27 mouse cellular contexts compared by ENCODE assay signal in genomic region chr14:31555021-31555420, GRCm38 (mm10). TPM values are rescaled to one million over a fixed set of nuclear protein-coding genes. Genes with fewer than 3 reads are reported as not detected.
A peak's percentile ranks its signal among the peaks of the same experiment; 100 is the strongest.
DNase-seq lines count a peak whose midpoint lies in the region; ATAC-seq and TF ChIP-seq lines count a peak whose summit lies in the region.
"Had no signal": no experiment of that assay in that cellular context is flagged by ENCODE, and none has a peak within 500 bp of the region (broad histone marks: within the 10 kb centered on the region; RNA-seq: fewer than 3 reads in every experiment).

No protein-coding gene starts in this region.

- DNase-seq in R1 (ENCODE audit: low read depth, low spot score) = peak; percentile 63
- DNase-seq in thymus, adult 2 months = peak; percentile 64
- DNase-seq in thymus, postnatal 4 days = peak; percentile 81
- no peak for DNase-seq in cerebellum, adult 2 months
- no peak for DNase-seq in adipocyte (ENCODE audit: low spot score)
- no peak for DNase-seq in B cell, adult 2 months
- DNase-seq: adrenal gland, adult 2 months; cerebellum, adult 11-12 months; cerebellum, postnatal 14 days; gastrocnemius, postnatal 36 days; heart, adult 2 months; kidney, postnatal 4 days; layer of hippocampus, adult 9-11 months; left cerebral cortex, postnatal 4 days; lung, postnatal 4 days; right cerebral cortex, postnatal 25 days had no signal

- H3K9me3 ChIP-seq in intestine, postnatal 0 days (ENCODE audit: control insufficient read depth) = no peaks in the 10 kb centered on the region
- H3K9me3 ChIP-seq in intestine, embryonic 16.5 days (ENCODE audit: control insufficient read depth, low read length) = no peaks in the 10 kb centered on the region
- H3K9me3 ChIP-seq: embryonic facial prominence, embryonic 12.5 days; heart, embryonic 13.5 days; hindbrain, embryonic 13.5 days; limb, embryonic 15.5 days; midbrain, embryonic 15.5 days; neural tube, embryonic 12.5 days had no signal

- H3K27me3 ChIP-seq in intestine, postnatal 0 days (replicated peaks; ENCODE audit: control insufficient read depth, insufficient read depth, low read length) = no peaks in the 10 kb centered on the region
- H3K27me3 ChIP-seq in intestine, embryonic 16.5 days (replicated peaks; ENCODE audit: control insufficient read depth, insufficient read depth, low read length) = no peaks in the 10 kb centered on the region
- no peaks in the 10 kb centered on the region for H3K27me3 ChIP-seq in thymus, adult 2 months (ENCODE audit: control insufficient read depth, insufficient read depth, low read length)
- H3K27me3 ChIP-seq in cerebellum, adult 2 months (ENCODE audit: control insufficient read depth, insufficient read depth, low read length) = no peaks in the 10 kb centered on the region
- H3K27me3 ChIP-seq: CH12.LX; hindbrain, embryonic 13.5 days; limb, embryonic 15.5 days; midbrain, embryonic 15.5 days; neural tube, embryonic 12.5 days had no signal

- no peak overlapping the region for H3K27ac ChIP-seq in intestine, postnatal 0 days (ENCODE audit: low read depth, low read length)
- H3K27ac ChIP-seq in intestine, embryonic 16.5 days (ENCODE audit: low read length) = no peak overlapping the region
- H3K27ac ChIP-seq in thymus, adult 2 months (ENCODE audit: control insufficient read depth, insufficient read depth, low read length) = peak overlapping the region; percentile 100
- no peak overlapping the region for H3K27ac ChIP-seq in cerebellum, adult 2 months (ENCODE audit: insufficient read depth, low read length)
- H3K27ac ChIP-seq: embryonic facial prominence, embryonic 12.5 days; heart, adult 2 months; heart, embryonic 13.5 days; hindbrain, embryonic 13.5 days; left cerebral cortex, adult 2 months; limb, embryonic 15.5 days; midbrain, embryonic 15.5 days; neural tube, embryonic 12.5 days had no signal

- no peaks in the 10 kb centered on the region for H3K36me3 ChIP-seq in intestine, postnatal 0 days (ENCODE audit: control insufficient read depth, insufficient read depth)
- H3K36me3 ChIP-seq in intestine, embryonic 16.5 days (ENCODE audit: control insufficient read depth, insufficient read depth, low read length) = no peaks in the 10 kb centered on the region
- peaks cover 38% of the 10 kb centered on the region for H3K36me3 ChIP-seq in thymus, adult 2 months (ENCODE audit: control insufficient read depth, insufficient read depth, low read length)
- H3K36me3 ChIP-seq: embryonic facial prominence, embryonic 12.5 days; heart, embryonic 13.5 days; hindbrain, embryonic 13.5 days; limb, embryonic 15.5 days; midbrain, embryonic 15.5 days; neural tube, embryonic 12.5 days had no signal

- no peak for ATAC-seq in intestine, postnatal 0 days
- no peak for ATAC-seq in intestine, embryonic 16.5 days
- ATAC-seq: midbrain, embryonic 15.5 days had no signal

- H3K9ac ChIP-seq in intestine, postnatal 0 days (ENCODE audit: low read depth, low read length) = no peak overlapping the region
- H3K9ac ChIP-seq in intestine, embryonic 16.5 days (ENCODE audit: low read depth, low read length) = no peak overlapping the region
- H3K9ac ChIP-seq: embryonic facial prominence, embryonic 12.5 days; heart, embryonic 13.5 days; hindbrain, embryonic 13.5 days; limb, embryonic 15.5 days; midbrain, embryonic 15.5 days; neural tube, embryonic 12.5 days had no signal

- 0 out of 2 replicates have a peak, but pooled peaks have one; percentile 10 for TF ChIP-seq CTCF in intestine, postnatal 0 days (IDR thresholded peaks at IDR 0.05; ENCODE audit: low read depth)
- peak; percentile 57; the same call in 1 of the 2 replicates for TF ChIP-seq CTCF in thymus, adult 2 months (IDR thresholded peaks at IDR 0.05; ENCODE audit: borderline replicate concordance, control insufficient read depth, extremely low read depth, insufficient read depth, low read length, poor library complexity)
- no peak for TF ChIP-seq CTCF in cerebellum, adult 2 months (IDR thresholded peaks at IDR 0.05; ENCODE audit: borderline replicate concordance, insufficient read depth, low read depth, low read length)

- 89% methylated on average over 7 of the region's 7 CpGs for WGBS in intestine, postnatal 0 days
- WGBS in intestine, embryonic 16.5 days = 89% methylated on average over 7 of the region's 7 CpGs
- WGBS in thymus, adult 2 months = 73% methylated on average over 7 of the region's 7 CpGs
- 97% methylated on average over 7 of the region's 7 CpGs for WGBS in cerebellum, adult 2 months

- no peak overlapping the region for H3K4me2 ChIP-seq in intestine, postnatal 0 days (replicated peaks; ENCODE audit: low read depth)
- H3K4me2 ChIP-seq in intestine, embryonic 16.5 days (ENCODE audit: low read depth, low read length) = no peak overlapping the region
- H3K4me2 ChIP-seq: embryonic facial prominence, embryonic 12.5 days; heart, embryonic 13.5 days; hindbrain, embryonic 13.5 days; limb, embryonic 15.5 days; midbrain, embryonic 15.5 days; neural tube, embryonic 12.5 days had no signal

- TF ChIP-seq POLR2A in thymus, adult 2 months (IDR thresholded peaks at IDR 0.05; ENCODE audit: control insufficient read depth, extremely low read depth, insufficient read depth, low read length, poor library complexity) = no peak
- no peak for TF ChIP-seq POLR2A in cerebellum, adult 2 months (IDR thresholded peaks at IDR 0.05; ENCODE audit: borderline replicate concordance, insufficient read depth, low read length)

- H3K4me3 ChIP-seq in intestine, postnatal 0 days (ENCODE audit: low read depth, low read length) = no peak overlapping the region
- H3K4me3 ChIP-seq in intestine, embryonic 16.5 days (ENCODE audit: low read length) = no peak overlapping the region
- no peak overlapping the region for H3K4me3 ChIP-seq in thymus, adult 2 months (ENCODE audit: control insufficient read depth, insufficient read depth, low read length)
- H3K4me3 ChIP-seq in cerebellum, adult 2 months (replicated peaks; ENCODE audit: insufficient read depth, low read depth, low read length) = no peak overlapping the region
- H3K4me3 ChIP-seq: embryonic facial prominence, embryonic 12.5 days; heart, adult 2 months; heart, embryonic 13.5 days; hindbrain, embryonic 13.5 days; left cerebral cortex, adult 2 months; limb, embryonic 15.5 days; midbrain, embryonic 15.5 days; neural tube, embryonic 12.5 days had no signal

- H3K4me1 ChIP-seq in intestine, postnatal 0 days (replicated peaks; ENCODE audit: control insufficient read depth, insufficient read depth, low read length) = no peaks in the 10 kb centered on the region
- no peaks in the 10 kb centered on the region for H3K4me1 ChIP-seq in intestine, embryonic 16.5 days (ENCODE audit: control insufficient read depth, insufficient read depth, low read length)
- peaks cover 71% of the 10 kb centered on the region for H3K4me1 ChIP-seq in thymus, adult 2 months (replicated peaks; ENCODE audit: control insufficient read depth, insufficient read depth, low read length)
- H3K4me1 ChIP-seq in cerebellum, adult 2 months (ENCODE audit: control insufficient read depth, insufficient read depth, low read length) = peaks cover 13% of the 10 kb centered on the region
- H3K4me1 ChIP-seq: midbrain, embryonic 15.5 days; neural tube, embryonic 12.5 days had no signal

RNA-seq across cellular contexts. Expression of gene Colq, which starts 36.1 kb away (rescaled TPM):
- 0.66 and 0.68 TPM in 2 replicates for polyA plus RNA-seq in intestine, postnatal 0 days (2015; fragmentation: Nextera tagmentation; extraction: Ambion mirVana)
- polyA plus RNA-seq in intestine, embryonic 16.5 days (2015; fragmentation: Nextera tagmentation; extraction: Ambion mirVana) = 0.92 and 1.0 TPM in 2 replicates
- 151 and 166 TPM in 2 replicates for polyA plus RNA-seq in thymus, adult 2 months (2012; rRNA removed)
- 4.1 and 4.5 TPM in 2 replicates for polyA plus RNA-seq in cerebellum, adult 2 months (2012; rRNA removed)
- polyA plus RNA-seq: forebrain, embryonic 11.5 days; midbrain, embryonic 15.5 days had no signal

Comparison
In these comparisons a context has a peak if more than half of its experiments do, and no peak if none do; other contexts are left out.
1. DNase-seq: peak in R1 (single experiment), thymus, adult 2 months (single experiment) and thymus, postnatal 4 days (single experiment); none in cerebellum, adult 2 months (0 of 2), adipocyte (single experiment) and B cell, adult 2 months (0 of 2).
2. RNA of gene Colq, which starts 36.1 kb away (polyA plus RNA-seq): 151 to 166 TPM in thymus, adult 2 months; 4.1 to 4.5 TPM in cerebellum, adult 2 months, 0.92 to 1.0 TPM in intestine, embryonic 16.5 days and 0.66 to 0.68 TPM in intestine, postnatal 0 days; every median in the first group is over 10 times any median in the second.